Mouse (Mus musculus) spleen, adult 12 weeks (tissue): ENCODE measurements around the gene Utp18.

Experiments
- DNase-seq: peaks from one replicate; pipeline ENCODE4 v3.0.0; 2022; ENCODE audit warnings: low spot score

The Utp18 gene

GRCm38 (mm10) chr11:93828619-93829326 is 56.8 kb downstream of the Utp18 start:
- DNase-seq: no peak

GRCm38 (mm10) chr11:93822261-93822660 is 63.3 kb downstream of the Utp18 start:
- DNase-seq: no peak

GRCm38 (mm10) chr11:93821533-93821932 is 64.0 kb downstream of the Utp18 start:
- no peak for DNase-seq

- DNase-seq: no peak
Observed at GRCm38 (mm10) chr11:93817966-93818738, 67.4 kb downstream of the Utp18 start.

- DNase-seq: no peak
Observed at GRCm38 (mm10) chr11:93812955-93813354, 72.6 kb downstream of the Utp18 start.

GRCm38 (mm10) chr11:93812125-93812868 is 73.3 kb downstream of the Utp18 start:
- no peak for DNase-seq
